ENCODE assay signal across 27 mouse cellular contexts in the genomic region with DNA sequence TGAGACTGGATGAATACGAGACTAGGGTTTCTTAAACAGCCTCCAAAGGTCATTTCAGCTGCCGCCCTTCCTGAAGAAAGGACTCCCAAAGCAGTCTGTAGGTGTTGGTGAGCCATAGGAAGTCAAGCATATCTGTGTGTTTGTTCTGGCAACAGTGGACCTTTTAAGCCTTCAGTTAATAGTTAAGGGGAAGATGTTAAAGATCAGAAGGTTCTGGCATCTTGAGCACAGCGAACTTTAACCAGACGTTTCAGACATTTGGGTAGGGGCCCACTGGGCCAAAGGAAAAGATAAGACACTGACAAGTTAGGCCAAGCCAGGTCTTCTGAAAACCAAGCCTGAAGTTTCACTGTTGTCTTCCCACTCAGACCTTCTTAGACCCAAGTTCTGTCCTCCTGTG. TPM values are rescaled to one million over a fixed set of nuclear protein-coding genes. Genes with fewer than 3 reads are reported as not detected.
DNase-seq lines count a peak whose midpoint lies in the region; ATAC-seq and TF ChIP-seq lines count a peak whose summit lies in the region.
"Had no signal": no experiment of that assay in that cellular context is flagged by ENCODE, and none has a peak within 500 bp of the region (broad histone marks: within the 10 kb centered on the region; RNA-seq: fewer than 3 reads in every experiment).

No protein-coding gene starts in this region.

- no peaks in the 10 kb centered on the region for H3K79me2 ChIP-seq in liver, adult 2 months (ENCODE audit: control insufficient read depth, insufficient read depth, low read length)

- H3K4me1 ChIP-seq in hindbrain, embryonic 13.5 days (replicated peaks): peaks cover 59% of the 10 kb centered on the region
- H3K4me1 ChIP-seq in hindbrain, embryonic 16.5 days (ENCODE audit: control insufficient read depth, insufficient read depth, low read depth, low read length): peaks cover 40% of the 10 kb centered on the region
- H3K4me1 ChIP-seq in liver, adult 2 months (ENCODE audit: control insufficient read depth, insufficient read depth, low read length): peaks cover 6% of the 10 kb centered on the region

- DNase-seq in liver, adult 2 months (ENCODE audit: extremely low read depth, low read depth, low spot score): peak; percentile 74
- no peak for DNase-seq in liver
- DNase-seq in kidney, adult 9 months: peak; percentile 92
- peak; percentile 78 for DNase-seq in kidney, postnatal 14 days
- DNase-seq in embryo, embryonic 11 days: no peak
- DNase-seq in layer of hippocampus, adult 9-11 months: no peak
- DNase-seq: gastrocnemius, postnatal 10 days; heart, adult 18-20 months; heart, postnatal 10 days; left cerebral cortex, postnatal 4 days; lung, embryonic 14.5 days; lung, postnatal 36 days; midbrain, embryonic 14.5 days; retina, postnatal 1 day; right cerebral cortex, postnatal 25 days had no signal

- H3K27me3 ChIP-seq in hindbrain, embryonic 13.5 days: peaks cover 45% of the 10 kb centered on the region
- peaks cover 12% of the 10 kb centered on the region for H3K27me3 ChIP-seq in hindbrain, embryonic 16.5 days (replicated peaks; ENCODE audit: control insufficient read depth, insufficient read depth, low read length)
- no peaks in the 10 kb centered on the region for H3K27me3 ChIP-seq in liver, adult 2 months (ENCODE audit: control insufficient read depth, insufficient read depth, low read length)
- H3K27me3 ChIP-seq: CH12.LX, Patski had no signal

- no peak overlapping the region for H3K4me3 ChIP-seq in hindbrain, embryonic 13.5 days
- no peak overlapping the region for H3K4me3 ChIP-seq in hindbrain, embryonic 16.5 days (ENCODE audit: low read length)
- H3K4me3 ChIP-seq in liver, adult 2 months (ENCODE audit: insufficient read depth, low read depth, low read length): no peak overlapping the region
- H3K4me3 ChIP-seq: forebrain, embryonic 15.5 days; heart, embryonic 12.5 days; limb, embryonic 15.5 days; neural tube, embryonic 12.5 days had no signal

- no peak overlapping the region for H3K27ac ChIP-seq in hindbrain, embryonic 13.5 days
- H3K27ac ChIP-seq in hindbrain, embryonic 16.5 days (ENCODE audit: low read depth, low read length): no peak overlapping the region
- no peak overlapping the region; the same call in 1 of the 2 replicates for H3K27ac ChIP-seq in liver, adult 2 months (replicated peaks; ENCODE audit: insufficient read depth, low read depth, low read length)
- H3K27ac ChIP-seq: embryonic facial prominence, embryonic 13.5 days; forebrain, embryonic 15.5 days; limb, embryonic 15.5 days; neural tube, embryonic 12.5 days had no signal

- peaks cover 10% of the 10 kb centered on the region for H3K36me3 ChIP-seq in hindbrain, embryonic 13.5 days
- H3K36me3 ChIP-seq in hindbrain, embryonic 16.5 days (ENCODE audit: control insufficient read depth, insufficient read depth, low read length): no peaks in the 10 kb centered on the region
- H3K36me3 ChIP-seq in liver, adult 2 months (ENCODE audit: control insufficient read depth, insufficient read depth, low read length): no peaks in the 10 kb centered on the region
- H3K36me3 ChIP-seq: heart, embryonic 12.5 days; limb, embryonic 15.5 days had no signal

- WGBS in hindbrain, embryonic 13.5 days: 93% methylated on average over 4 of the region's 4 CpGs
- WGBS in hindbrain, embryonic 16.5 days: 89% methylated on average over 4 of the region's 4 CpGs
- WGBS in liver, adult 2 months: 55% methylated on average over 4 of the region's 4 CpGs

- no peak for TF ChIP-seq CTCF in liver, adult 2 months (IDR thresholded peaks at IDR 0.05; ENCODE audit: low read depth, low read length)

- no peak for TF ChIP-seq POLR2A in liver, adult 2 months (IDR thresholded peaks at IDR 0.05; ENCODE audit: extremely low read depth, insufficient read depth, low read length)

- no peak for ATAC-seq in hindbrain, embryonic 13.5 days (ENCODE audit: low FRiP score)
- ATAC-seq in hindbrain, embryonic 16.5 days: no peak
- ATAC-seq: forebrain, embryonic 15.5 days; Patski had no signal

- no peaks in the 10 kb centered on the region for H3K9me3 ChIP-seq in hindbrain, embryonic 13.5 days
- no peaks in the 10 kb centered on the region for H3K9me3 ChIP-seq in hindbrain, embryonic 16.5 days (ENCODE audit: control insufficient read depth, low read length)
- H3K9me3 ChIP-seq: embryonic facial prominence, embryonic 13.5 days; forebrain, embryonic 15.5 days; heart, embryonic 12.5 days; limb, embryonic 15.5 days; neural tube, embryonic 12.5 days had no signal

- H3K9ac ChIP-seq in hindbrain, embryonic 13.5 days: 0 out of 2 replicates have a peak overlapping the region, but pooled peaks have one; percentile 89
- no peak overlapping the region for H3K9ac ChIP-seq in hindbrain, embryonic 16.5 days (ENCODE audit: low read depth, low read length)
- no peak overlapping the region for H3K9ac ChIP-seq in liver, adult 2 months (ENCODE audit: low read depth, low read length)
- H3K9ac ChIP-seq: embryonic facial prominence, embryonic 13.5 days; forebrain, embryonic 15.5 days; heart, embryonic 12.5 days; limb, embryonic 15.5 days; lung, embryonic 14.5 days had no signal

- H3K4me2 ChIP-seq in hindbrain, embryonic 13.5 days: no peak overlapping the region
- no peak overlapping the region for H3K4me2 ChIP-seq in hindbrain, embryonic 16.5 days (ENCODE audit: low read length)
- H3K4me2 ChIP-seq: heart, embryonic 12.5 days; lung, embryonic 14.5 days had no signal

RNA-seq across cellular contexts. Expression of a gene that starts 2.8 kb away (rescaled TPM):
- polyA plus RNA-seq in hindbrain, embryonic 13.5 days (2015; fragmentation: Nextera tagmentation; extraction: Ambion mirVana): 16.1 and 18.1 TPM in 2 replicates
- polyA plus RNA-seq in hindbrain, embryonic 16.5 days (2015; fragmentation: Nextera tagmentation; extraction: Ambion mirVana): 11.9 and 15.2 TPM in 2 replicates
- 0.47 and 1.3 TPM in 2 replicates for total RNA-seq in liver, adult 2 months (2014; rRNA removed)
- 1.7 and 3.3 TPM in 2 replicates for polyA plus RNA-seq in liver, adult 2 months (2012; rRNA removed)

RNA-seq across cellular contexts. Expression of a gene that starts 5.5 kb away (rescaled TPM):
- 3.1 and 4.6 TPM in 2 replicates for polyA plus RNA-seq in hindbrain, embryonic 13.5 days (2015; fragmentation: Nextera tagmentation; extraction: Ambion mirVana)
- polyA plus RNA-seq in hindbrain, embryonic 16.5 days (2015; fragmentation: Nextera tagmentation; extraction: Ambion mirVana): 8.7 and 9.7 TPM in 2 replicates
- total RNA-seq in liver, adult 2 months (2014; rRNA removed): 6.6 and 12.5 TPM in 2 replicates
- 37.1 and 84.4 TPM in 2 replicates for polyA plus RNA-seq in liver, adult 2 months (2012; rRNA removed)
- total RNA-seq: G1E; megakaryocyte-erythroid progenitor cell, adult 5-6 weeks had no signal
- polyA plus RNA-seq: erythroblast, embryonic 14.5 days; G1E had no signal

RNA-seq across cellular contexts. Expression of a gene that starts 11.6 kb away (rescaled TPM):
- polyA plus RNA-seq in hindbrain, embryonic 13.5 days (2015; fragmentation: Nextera tagmentation; extraction: Ambion mirVana): 5.0 and 5.5 TPM in 2 replicates
- 5.1 and 6.6 TPM in 2 replicates for polyA plus RNA-seq in hindbrain, embryonic 16.5 days (2015; fragmentation: Nextera tagmentation; extraction: Ambion mirVana)
- 0.74 and 0.81 TPM in 2 replicates for total RNA-seq in liver, adult 2 months (2014; rRNA removed)
- polyA plus RNA-seq in liver, adult 2 months (2012; rRNA removed): 0.56 and 1.3 TPM in 2 replicates
- polyA plus RNA-seq: G1E, Patski had no signal

RNA-seq across cellular contexts. Expression of a gene that starts 19.7 kb away (rescaled TPM):
- 193 and 201 TPM in 2 replicates for polyA plus RNA-seq in hindbrain, embryonic 13.5 days (2015; fragmentation: Nextera tagmentation; extraction: Ambion mirVana)
- 167 and 175 TPM in 2 replicates for polyA plus RNA-seq in hindbrain, embryonic 16.5 days (2015; fragmentation: Nextera tagmentation; extraction: Ambion mirVana)
- 6.5 and 9.9 TPM in 2 replicates for total RNA-seq in liver, adult 2 months (2014; rRNA removed)
- polyA plus RNA-seq in liver, adult 2 months (2012; rRNA removed): 30.6 and 34.0 TPM in 2 replicates

RNA-seq across cellular contexts. Expression of a gene that starts 21.6 kb away (rescaled TPM):
- polyA plus RNA-seq in hindbrain, embryonic 13.5 days (2015; fragmentation: Nextera tagmentation; extraction: Ambion mirVana): 12.4 and 14.7 TPM in 2 replicates
- 13.8 and 15.7 TPM in 2 replicates for polyA plus RNA-seq in hindbrain, embryonic 16.5 days (2015; fragmentation: Nextera tagmentation; extraction: Ambion mirVana)
- 0.28 and 1.5 TPM in 2 replicates for total RNA-seq in liver, adult 2 months (2014; rRNA removed)
- 5.8 and 6.8 TPM in 2 replicates for polyA plus RNA-seq in liver, adult 2 months (2012; rRNA removed)

Comparison
In these comparisons a context has a peak if more than half of its experiments do, and no peak if none do; other contexts are left out.
1. DNase-seq: peak in liver, adult 2 months (single experiment), kidney, adult 9 months (single experiment) and kidney, postnatal 14 days (single experiment); none in liver (single experiment), embryo, embryonic 11 days (single experiment) and layer of hippocampus, adult 9-11 months (single experiment).